Mouse (Mus musculus) myocyte (in vitro differentiated cells): ENCODE data around the gene Asns.

ENCODE experiments used
- CEBPB ChIP-seq: IDR thresholded peaks from 2 replicates; pipeline ENCODE4 v1.6.1; 2011; ENCODE audit warnings: mild to moderate bottlenecking, moderate library complexity; ENCODE audit not compliant: poor library complexity, insufficient read depth, severe bottlenecking
- POLR2A ChIP-seq: IDR thresholded peaks from one replicate; pipeline ENCODE4 v1.6.1; 2011; ENCODE audit warnings: low read depth, mild to moderate bottlenecking, control low read depth, moderate library complexity; ENCODE audit not compliant: insufficient read length
- TCF12 ChIP-seq: IDR thresholded peaks from one replicate; pipeline ENCODE4 v1.6.1; 2011; ENCODE audit warnings: mild to moderate bottlenecking, control low read depth; ENCODE audit not compliant: poor library complexity, insufficient read depth, severe bottlenecking

DNA sequence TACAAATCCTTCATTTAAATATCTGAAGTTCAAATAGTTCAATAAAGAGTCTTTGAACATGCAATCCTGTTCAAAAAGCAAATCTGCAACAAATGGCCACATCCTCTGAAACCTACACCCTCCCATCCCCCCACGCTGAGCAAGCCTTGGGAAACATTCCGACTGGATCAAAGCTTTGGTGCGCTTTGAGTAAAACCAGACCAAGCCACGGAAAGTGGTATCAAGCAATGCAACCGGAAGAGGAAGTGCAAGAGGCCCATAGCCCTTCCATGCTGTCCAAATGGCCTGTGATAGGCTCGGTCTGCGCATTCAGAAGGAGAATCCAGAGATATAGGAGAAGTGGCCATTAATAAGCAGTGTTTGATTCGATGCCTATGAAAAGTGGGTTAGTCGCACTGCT is 2.6 kb downstream of the Asns start:
- TF ChIP-seq POLR2A, result no peak
- no peak for TF ChIP-seq CEBPB
- no peak for TF ChIP-seq TCF12
